Mouse (Mus musculus) stomach, embryonic 15.5 days (tissue): Measurements from ENCODE around the gene Secisbp2. TPM values are rescaled to one million over a fixed set of nuclear protein-coding genes. Genes with fewer than 3 reads are reported as not detected.
"Not testable (repeated sequence)": the region's sequence is repeated elsewhere in the genome, so short reads cannot be mapped to it uniquely, and the experiment has no call there.

Experiments
- ATAC-seq: fragments of 200-750 bp; cut with Nextera tagmentation; 2 replicates; pipeline ENCODE4 v1.8.0; 2017; ENCODE audit warnings: low read depth, moderate number of reproducible peaks, moderate TSS enrichment; ENCODE audit not compliant: insufficient read depth, low FRiP score
- H3K27ac ChIP-seq: fragments of 300-500 bp; sonication (generic); 2 replicates; pipeline ENCODE4 v1.5.1; 2015; ENCODE audit warnings: mild to moderate bottlenecking, inconsistent platforms
- H3K27me3 ChIP-seq: fragments of 300-500 bp; sonication (generic); replicated peaks from 2 replicates; pipeline ENCODE4 v1.6.1; 2015; ENCODE audit warnings: inconsistent platforms
- H3K36me3 ChIP-seq: fragments of 300-500 bp; sonication (generic); 2 replicates; pipeline ENCODE4 v1.6.1; 2015; ENCODE audit warnings: inconsistent platforms
- H3K4me1 ChIP-seq: fragments of 300-500 bp; sonication (generic); 2 replicates; pipeline ENCODE4 v1.6.1; 2015; ENCODE audit warnings: inconsistent platforms
- H3K4me2 ChIP-seq: fragments of 300-500 bp; sonication (generic); 2 replicates; pipeline ENCODE4 v1.6.1; 2015; ENCODE audit warnings: mild to moderate bottlenecking, inconsistent platforms
- H3K4me3 ChIP-seq: fragments of 300-500 bp; sonication (generic); replicated peaks from 2 replicates; pipeline ENCODE4 v1.5.1; 2015; ENCODE audit warnings: inconsistent platforms
- H3K9ac ChIP-seq: fragments of 300-500 bp; sonication (generic); 2 replicates; pipeline ENCODE4 v1.6.1; 2015; ENCODE audit warnings: inconsistent platforms
- H3K9me3 ChIP-seq: fragments of 300-500 bp; sonication (generic); 2 replicates; pipeline ENCODE4 v1.6.1; 2016; ENCODE audit warnings: inconsistent platforms
- WGBS: fragments of 180-500 bp; shearing (Covaris S2); methylation state at CpG from one replicate; pipeline ENCODE4 v1.1.7; 2015; 5-methylcytosine and 5-hydroxymethylcytosine counted together
- polyA plus RNA-seq: library from polyadenylated mRNA; unstranded; fragments of >200 nt; fragmentation: Nextera tagmentation; extraction: Ambion mirVana; gene quantifications from 2 replicates; pipeline ENCODE4 v1.2.1, GENCODE M21; 2015

The Secisbp2 gene
- polyA plus RNA-seq, 1 experiment from 2014 or later: 27.3 TPM

- Histone ChIP-seq H3K4me1 (no peaks in the 10 kb centered on the region), H3K4me2 (no peak overlapping the region), H3K4me3 (no peak overlapping the region), H3K27ac (no peak overlapping the region), H3K9ac (no peak overlapping the region), H3K36me3 (peaks cover 49% of the 10 kb centered on the region), H3K27me3 (no peaks in the 10 kb centered on the region), H3K9me3 (no peaks in the 10 kb centered on the region)
- no peak for ATAC-seq
- 88% methylated on average over 2 of the region's 2 CpGs for WGBS
These were observed 12.1 kb downstream of the Secisbp2 start for GRCm38 (mm10) chr13:51663561-51663960.

- not testable (repeated sequence) for H3K4me1 ChIP-seq, H3K9ac ChIP-seq, H3K9me3 ChIP-seq, H3K4me2 ChIP-seq, ATAC-seq, H3K27me3 ChIP-seq, H3K27ac ChIP-seq, H3K4me3 ChIP-seq
- H3K36me3 ChIP-seq: peaks cover 49% of the 10 kb centered on the region
- WGBS: 91% methylated on average over 12 of the region's 12 CpGs
These were observed 16.7 kb downstream of the Secisbp2 start for GRCm38 (mm10) chr13:51668195-51668594.

- no peaks in the 10 kb centered on the region for H3K4me1 ChIP-seq
- ATAC-seq: no peak
- H3K9ac ChIP-seq: no peak overlapping the region
- no peak overlapping the region for H3K27ac ChIP-seq
- no peak overlapping the region for H3K4me3 ChIP-seq
- H3K9me3 ChIP-seq: no peaks in the 10 kb centered on the region
- WGBS: 63% methylated on average over 4 of the region's 4 CpGs
- no peak overlapping the region for H3K4me2 ChIP-seq
- H3K36me3 ChIP-seq: peaks cover 76% of the 10 kb centered on the region
- no peaks in the 10 kb centered on the region for H3K27me3 ChIP-seq
These were observed 25.1 kb downstream of the Secisbp2 start for GRCm38 (mm10) chr13:51676641-51677040.

GRCm38 (mm10) chr13:51677041-51677440, 25.5 kb downstream of the Secisbp2 start:
- no peak overlapping the region for H3K27ac ChIP-seq
- H3K4me3 ChIP-seq: no peak overlapping the region
- no peak overlapping the region for H3K9ac ChIP-seq
- no peaks in the 10 kb centered on the region for H3K9me3 ChIP-seq
- no peaks in the 10 kb centered on the region for H3K4me1 ChIP-seq
- H3K4me2 ChIP-seq: no peak overlapping the region
- H3K27me3 ChIP-seq: no peaks in the 10 kb centered on the region
- WGBS: 94% methylated on average over 12 of the region's 12 CpGs
- H3K36me3 ChIP-seq: peaks cover 78% of the 10 kb centered on the region
- ATAC-seq: no peak

- ATAC-seq: peak; percentile 45; the same call in 1 of the 2 replicates
- no peaks in the 10 kb centered on the region for H3K4me1 ChIP-seq
- H3K27me3 ChIP-seq: no peaks in the 10 kb centered on the region
- 87% methylated on average over 7 of the region's 7 CpGs for whole genome bisulfite sequencing
- H3K36me3 ChIP-seq: peaks cover 84% of the 10 kb centered on the region
- no peak overlapping the region for H3K27ac ChIP-seq
- no peak overlapping the region for H3K9ac ChIP-seq
- no peaks in the 10 kb centered on the region for H3K9me3 ChIP-seq
- H3K4me3 ChIP-seq: no peak overlapping the region
- H3K4me2 ChIP-seq: no peak overlapping the region
These were observed 26.2 kb downstream of the Secisbp2 start for GRCm38 (mm10) chr13:51677630-51678185.

GRCm38 (mm10) chr13:51678687-51679086, 27.2 kb downstream of the Secisbp2 start:
- Histone ChIP-seq H3K9ac (no peak overlapping the region), H3K4me3 (no peak overlapping the region), H3K36me3 (peaks cover 86% of the 10 kb centered on the region), H3K4me1 (no peaks in the 10 kb centered on the region), H3K27ac (no peak overlapping the region), H3K4me2 (no peak overlapping the region), H3K9me3 (no peaks in the 10 kb centered on the region), H3K27me3 (no peaks in the 10 kb centered on the region)
- WGBS: 94% methylated on average over 6 of the region's 6 CpGs
- ATAC-seq: no peak

- Histone ChIP-seq H3K4me3 (no peak overlapping the region), H3K9ac (no peak overlapping the region), H3K4me1 (no peaks in the 10 kb centered on the region), H3K27ac (no peak overlapping the region), H3K36me3 (peaks cover 79% of the 10 kb centered on the region), H3K4me2 (no peak overlapping the region), H3K9me3 (no peaks in the 10 kb centered on the region), H3K27me3 (no peaks in the 10 kb centered on the region)
- ATAC-seq: no peak
- WGBS: 82% methylated on average over 4 of the region's 4 CpGs
These were observed 27.8 kb downstream of the Secisbp2 start for GRCm38 (mm10) chr13:51679332-51679731.

GRCm38 (mm10) chr13:51681076-51681475, 29.6 kb downstream of the Secisbp2 start:
- no peaks in the 10 kb centered on the region for H3K9me3 ChIP-seq
- H3K4me1 ChIP-seq: no peaks in the 10 kb centered on the region
- H3K9ac ChIP-seq: no peak overlapping the region
- no peak overlapping the region for H3K4me3 ChIP-seq
- H3K27me3 ChIP-seq: no peaks in the 10 kb centered on the region
- no peak overlapping the region for H3K4me2 ChIP-seq
- no peak for ATAC-seq
- 88% methylated on average over 5 of the region's 5 CpGs for WGBS
- H3K36me3 ChIP-seq: peaks cover 80% of the 10 kb centered on the region
- H3K27ac ChIP-seq: no peak overlapping the region

GRCm38 (mm10) chr13:51681634-51682033, 30.1 kb downstream of the Secisbp2 start:
- Histone ChIP-seq H3K27ac (no peak overlapping the region), H3K9ac (no peak overlapping the region), H3K4me1 (no peaks in the 10 kb centered on the region), H3K27me3 (no peaks in the 10 kb centered on the region), H3K9me3 (no peaks in the 10 kb centered on the region), H3K4me2 (no peak overlapping the region), H3K36me3 (peaks cover 78% of the 10 kb centered on the region), H3K4me3 (no peak overlapping the region)
- no peak for ATAC-seq
- 93% methylated on average over 8 of the region's 8 CpGs for WGBS

- H3K4me2 ChIP-seq: no peak overlapping the region
These were observed 33.9 kb downstream of the Secisbp2 start for GRCm38 (mm10) chr13:51685290-51685966.

GRCm38 (mm10) chr13:51686966-51687365, 35.5 kb downstream of the Secisbp2 start:
- Histone ChIP-seq H3K4me3 (no peak overlapping the region), H3K9me3 (no peaks in the 10 kb centered on the region), H3K9ac (no peak overlapping the region), H3K4me1 (no peaks in the 10 kb centered on the region), H3K27me3 (no peaks in the 10 kb centered on the region), H3K36me3 (peaks cover 43% of the 10 kb centered on the region), H3K27ac (no peak overlapping the region), H3K4me2 (no peak overlapping the region)
- no peak for ATAC-seq
- WGBS: 89% methylated on average over 5 of the region's 5 CpGs

More at GRCm38 (mm10) chr13:51685290-51685966, 33.9 kb downstream of the Secisbp2 start:
- Histone ChIP-seq H3K27ac (peak overlapping the region; percentile 69), H3K9me3 (no peaks in the 10 kb centered on the region), H3K4me3 (no peak overlapping the region), H3K36me3 (peaks cover 58% of the 10 kb centered on the region), H3K27me3 (no peaks in the 10 kb centered on the region), H3K4me1 (no peaks in the 10 kb centered on the region), H3K9ac (no peak overlapping the region)
- ATAC-seq: peak; percentile 45; the same call in 1 of the 2 replicates
- 79% methylated on average over 7 of the region's 7 CpGs for WGBS

GRCm38 (mm10) chr13:51688688-51689087, 37.2 kb downstream of the Secisbp2 start:
- Histone ChIP-seq H3K27ac (no peak overlapping the region), H3K36me3 (peaks cover 29% of the 10 kb centered on the region), H3K9ac (no peak overlapping the region), H3K4me3 (no peak overlapping the region), H3K4me1 (no peaks in the 10 kb centered on the region), H3K27me3 (no peaks in the 10 kb centered on the region), H3K4me2 (no peak overlapping the region), H3K9me3 (no peaks in the 10 kb centered on the region)
- 51% methylated on average over 3 of the region's 3 CpGs for WGBS
- no peak for ATAC-seq
